Mouse (Mus musculus): Measurements from ENCODE around the gene Ppp1r27. TPM values are rescaled to one million over a fixed set of nuclear protein-coding genes. Genes with fewer than 3 reads are reported as not detected.

Gene Ppp1r27
- polyA plus RNA-seq, 1 experiment from 2014 or later, result not detected

DNA sequence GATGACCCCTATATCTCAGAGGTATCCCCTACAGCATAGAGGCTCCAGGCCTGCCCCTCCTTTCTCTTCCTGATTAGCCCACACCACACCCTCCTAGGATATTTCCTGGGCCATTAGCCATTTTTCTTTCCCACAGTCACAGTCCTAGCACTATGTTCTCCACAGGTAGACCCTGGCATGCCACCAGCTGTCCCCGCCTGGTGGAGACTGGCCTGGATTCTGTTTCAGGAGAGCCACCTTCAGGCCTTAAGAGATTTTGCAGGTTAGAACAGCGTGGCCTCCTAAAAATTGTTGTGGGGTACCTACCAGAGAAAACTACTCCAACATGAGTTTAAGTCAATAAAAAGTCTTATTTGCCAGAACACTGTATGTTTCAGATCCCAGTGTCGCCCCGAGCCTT, 44.0 kb downstream of the Ppp1r27 start:
- Histone ChIP-seq H3K9ac (replicated peaks) (no peak overlapping the region), H3K9me3 (no peaks in the 10 kb centered on the region), H3K36me3 (no peaks in the 10 kb centered on the region), H3K27me3 (no peaks in the 10 kb centered on the region), H3K4me3 (replicated peaks) (no peak overlapping the region), H3K4me2 (replicated peaks) (no peak overlapping the region), H3K4me1 (replicated peaks) (peaks cover 12% of the 10 kb centered on the region; the same call in 1 of the 2 replicates), H3K27ac (no peak overlapping the region)
- no peak for ATAC-seq
- 62% methylated on average over 4 of the region's 4 CpGs for WGBS

- Histone ChIP-seq H3K4me3 (replicated peaks) (no peak overlapping the region), H3K4me2 (replicated peaks) (no peak overlapping the region), H3K27me3 (no peaks in the 10 kb centered on the region), H3K36me3 (no peaks in the 10 kb centered on the region), H3K27ac (no peak overlapping the region), H3K9ac (replicated peaks) (no peak overlapping the region), H3K4me1 (replicated peaks) (peaks cover 7% of the 10 kb centered on the region; the same call in 1 of the 2 replicates), H3K9me3 (no peaks in the 10 kb centered on the region)
- WGBS, result 91% methylated on average over 3 of the region's 3 CpGs
- ATAC-seq, result no peak
Measured at GRCm38 (mm10) chr11:120505661-120506060, 45.3 kb downstream of the Ppp1r27 start.

DNA sequence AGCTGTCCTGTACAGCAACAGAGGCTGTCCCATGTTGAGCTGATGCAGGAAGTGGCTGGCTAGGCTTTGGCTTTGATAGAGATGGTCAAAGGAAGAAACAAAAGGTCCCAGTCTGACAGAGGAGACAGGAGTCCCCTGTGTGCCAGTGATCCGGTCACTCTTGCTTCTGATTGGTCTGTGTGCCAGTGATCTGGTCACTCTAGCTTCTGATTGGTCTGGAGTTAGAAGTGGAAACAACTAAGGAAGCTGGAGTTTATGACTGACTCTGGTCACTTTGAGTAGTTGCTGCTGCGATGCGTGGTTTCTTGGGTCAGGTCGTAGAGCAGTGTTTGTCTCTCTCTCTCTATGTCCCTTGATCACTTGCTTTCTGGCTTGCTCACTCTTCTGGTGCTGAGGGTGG, 49.2 kb downstream of the Ppp1r27 start:
- H3K27me3 ChIP-seq, result no peaks in the 10 kb centered on the region
- no peak overlapping the region for H3K4me3 ChIP-seq (replicated peaks)
- H3K4me1 ChIP-seq (replicated peaks), result no peaks in the 10 kb centered on the region
- H3K4me2 ChIP-seq (replicated peaks), result no peak overlapping the region
- H3K36me3 ChIP-seq, result peaks cover 27% of the 10 kb centered on the region
- no peak for ATAC-seq
- no peak overlapping the region for H3K9ac ChIP-seq (replicated peaks)
- WGBS, result 95% methylated on average over 4 of the region's 4 CpGs
- no peaks in the 10 kb centered on the region for H3K9me3 ChIP-seq
- no peak overlapping the region for H3K27ac ChIP-seq

DNA sequence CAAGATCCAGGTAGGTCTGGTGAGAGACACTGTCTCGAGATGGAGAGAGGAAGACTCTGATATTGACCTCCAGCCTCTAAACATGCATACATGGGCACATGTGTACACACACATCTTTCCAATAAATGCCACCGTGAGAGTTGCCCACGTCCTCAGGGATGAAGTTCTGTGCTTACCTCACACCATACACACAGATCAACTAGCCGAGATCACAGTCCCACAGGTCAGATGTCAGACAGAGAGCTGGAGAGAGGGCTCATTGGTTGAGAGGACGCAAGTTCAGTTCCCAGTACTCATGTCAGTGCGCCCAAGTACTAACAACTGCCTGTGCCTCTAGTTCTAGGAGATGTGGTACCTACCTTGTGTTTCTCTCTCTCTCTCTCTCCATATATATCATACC, 49.9 kb downstream of the Ppp1r27 start:
- Histone ChIP-seq H3K9ac (replicated peaks) (no peak overlapping the region), H3K4me3 (replicated peaks) (no peak overlapping the region), H3K27me3 (no peaks in the 10 kb centered on the region), H3K27ac (no peak overlapping the region), H3K36me3 (peaks cover 33% of the 10 kb centered on the region), H3K4me2 (replicated peaks) (no peak overlapping the region), H3K9me3 (no peaks in the 10 kb centered on the region), H3K4me1 (replicated peaks) (no peaks in the 10 kb centered on the region)
- WGBS, result 72% methylated on average over 6 of the region's 6 CpGs
- no peak for ATAC-seq

GRCm38 (mm10) chr11:120500357-120500756, 50.6 kb downstream of the Ppp1r27 start:
- no peaks in the 10 kb centered on the region for H3K9me3 ChIP-seq
- H3K4me2 ChIP-seq (replicated peaks), result no peak overlapping the region
- peaks cover 40% of the 10 kb centered on the region for H3K36me3 ChIP-seq
- H3K27me3 ChIP-seq, result no peaks in the 10 kb centered on the region
- ATAC-seq, result no peak
- H3K4me3 ChIP-seq (replicated peaks), result no peak overlapping the region
- no peak overlapping the region for H3K9ac ChIP-seq (replicated peaks)
- 36% methylated on average over 3 of the region's 3 CpGs for WGBS
- no peak overlapping the region for H3K27ac ChIP-seq
- H3K4me1 ChIP-seq (replicated peaks), result no peaks in the 10 kb centered on the region

Other genes with a start within 250 kb of the Ppp1r27 start
- gene Actg1, start 202.6 kb downstream of the Ppp1r27 start, polyA plus RNA-seq (2015; fragmentation: Nextera tagmentation; extraction: Ambion mirVana), result 3,928 and 4,113 TPM in 2 replicates
- 1.9 and 2.2 TPM in 2 replicates for gene Fscn2, start 189.6 kb downstream of the Ppp1r27 start, polyA plus RNA-seq (2015; fragmentation: Nextera tagmentation; extraction: Ambion mirVana)
- 80.9 and 81.1 TPM in 2 replicates for gene Faap100, start 172.4 kb downstream of the Ppp1r27 start, polyA plus RNA-seq (2015; fragmentation: Nextera tagmentation; extraction: Ambion mirVana)
- 35.0 and 38.1 TPM in 2 replicates for gene Nploc4, start 113.4 kb downstream of the Ppp1r27 start, polyA plus RNA-seq (2015; fragmentation: Nextera tagmentation; extraction: Ambion mirVana)
- not detected in 2 replicates for gene Tspan10, start 108.5 kb downstream of the Ppp1r27 start, polyA plus RNA-seq (2015; fragmentation: Nextera tagmentation; extraction: Ambion mirVana)
- 0.19 and 0.30 TPM in 2 replicates for gene Pde6g, start 97.6 kb downstream of the Ppp1r27 start, polyA plus RNA-seq (2015; fragmentation: Nextera tagmentation; extraction: Ambion mirVana)
- 10.6 and 12.5 TPM in 2 replicates for gene Oxld1, start 93.1 kb downstream of the Ppp1r27 start, polyA plus RNA-seq (2015; fragmentation: Nextera tagmentation; extraction: Ambion mirVana)
- 26.1 and 28.7 TPM in 2 replicates for gene Ccdc137, start 93.0 kb downstream of the Ppp1r27 start, polyA plus RNA-seq (2015; fragmentation: Nextera tagmentation; extraction: Ambion mirVana)
- 64.7 and 67.8 TPM in 2 replicates for gene Arl16, start 83.5 kb downstream of the Ppp1r27 start, polyA plus RNA-seq (2015; fragmentation: Nextera tagmentation; extraction: Ambion mirVana)
- gene Mrpl12, start 66.5 kb downstream of the Ppp1r27 start, polyA plus RNA-seq (2015; fragmentation: Nextera tagmentation; extraction: Ambion mirVana), result 111 and 113 TPM in 2 replicates
- gene Slc25a10, start 59.3 kb downstream of the Ppp1r27 start, polyA plus RNA-seq (2015; fragmentation: Nextera tagmentation; extraction: Ambion mirVana), result 28.2 and 29.2 TPM in 2 replicates
- 0.20 and 0.32 TPM in 2 replicates for gene Gcgr, start 20.4 kb downstream of the Ppp1r27 start, polyA plus RNA-seq (2015; fragmentation: Nextera tagmentation; extraction: Ambion mirVana)
- 240 and 242 TPM in 2 replicates for gene Mcrip1, start 1.4 kb downstream of the Ppp1r27 start, polyA plus RNA-seq (2015; fragmentation: Nextera tagmentation; extraction: Ambion mirVana)
- gene P4hb, start 22.1 kb upstream of the Ppp1r27 start, polyA plus RNA-seq (2015; fragmentation: Nextera tagmentation; extraction: Ambion mirVana), result 279 and 297 TPM in 2 replicates
- 452 and 461 TPM in 2 replicates for gene Arhgdia, start 30.5 kb upstream of the Ppp1r27 start, polyA plus RNA-seq (2015; fragmentation: Nextera tagmentation; extraction: Ambion mirVana)
- 303 and 358 TPM in 2 replicates for gene Alyref, start 47.2 kb upstream of the Ppp1r27 start, polyA plus RNA-seq (2015; fragmentation: Nextera tagmentation; extraction: Ambion mirVana)
- gene Anapc11, start 47.3 kb upstream of the Ppp1r27 start, polyA plus RNA-seq (2015; fragmentation: Nextera tagmentation; extraction: Ambion mirVana), result 180 and 183 TPM in 2 replicates
- gene Npb, start 57.3 kb upstream of the Ppp1r27 start, polyA plus RNA-seq (2015; fragmentation: Nextera tagmentation; extraction: Ambion mirVana), result 0.54 and 0.95 TPM in 2 replicates
- 167 TPM in 2 replicates for gene Pcyt2, start 66.8 kb upstream of the Ppp1r27 start, polyA plus RNA-seq (2015; fragmentation: Nextera tagmentation; extraction: Ambion mirVana)
- gene Sirt7, start 74.1 kb upstream of the Ppp1r27 start, polyA plus RNA-seq (2015; fragmentation: Nextera tagmentation; extraction: Ambion mirVana), result 42.7 and 51.3 TPM in 2 replicates
- 24.4 and 31.2 TPM in 2 replicates for gene Mafg, start 82.5 kb upstream of the Ppp1r27 start, polyA plus RNA-seq (2015; fragmentation: Nextera tagmentation; extraction: Ambion mirVana)
- gene Pycr1, start 92.6 kb upstream of the Ppp1r27 start, polyA plus RNA-seq (2015; fragmentation: Nextera tagmentation; extraction: Ambion mirVana), result 23.2 and 25.0 TPM in 2 replicates
- gene Myadml2, start 97.0 kb upstream of the Ppp1r27 start, polyA plus RNA-seq (2015; fragmentation: Nextera tagmentation; extraction: Ambion mirVana), result 0.78 and 0.84 TPM in 2 replicates
- 0.46 and 0.65 TPM in 2 replicates for gene Notum, start 110.0 kb upstream of the Ppp1r27 start, polyA plus RNA-seq (2015; fragmentation: Nextera tagmentation; extraction: Ambion mirVana)
- gene Aspscr1, start 121.8 kb upstream of the Ppp1r27 start, polyA plus RNA-seq (2015; fragmentation: Nextera tagmentation; extraction: Ambion mirVana), result 149 and 154 TPM in 2 replicates
- gene Cenpx, start 162.6 kb upstream of the Ppp1r27 start, polyA plus RNA-seq (2015; fragmentation: Nextera tagmentation; extraction: Ambion mirVana), result 99.9 and 112 TPM in 2 replicates
- gene Lrrc45, start 162.8 kb upstream of the Ppp1r27 start, polyA plus RNA-seq (2015; fragmentation: Nextera tagmentation; extraction: Ambion mirVana), result 60.6 and 71.8 TPM in 2 replicates
- 206 and 218 TPM in 2 replicates for gene Rac3, start 170.3 kb upstream of the Ppp1r27 start, polyA plus RNA-seq (2015; fragmentation: Nextera tagmentation; extraction: Ambion mirVana)
- gene Dcxr, start 176.1 kb upstream of the Ppp1r27 start, polyA plus RNA-seq (2015; fragmentation: Nextera tagmentation; extraction: Ambion mirVana), result 6.5 and 7.3 TPM in 2 replicates
- gene Cbr2, start 181.0 kb upstream of the Ppp1r27 start, polyA plus RNA-seq (2015; fragmentation: Nextera tagmentation; extraction: Ambion mirVana), result 0.32 and 0.38 TPM in 2 replicates
- gene Hmga1b, start 211.7 kb upstream of the Ppp1r27 start, polyA plus RNA-seq (2015; fragmentation: Nextera tagmentation; extraction: Ambion mirVana), result 2.7 and 3.1 TPM in 2 replicates
- 84.6 TPM in 2 replicates for gene Rfng, start 233.1 kb upstream of the Ppp1r27 start, polyA plus RNA-seq (2015; fragmentation: Nextera tagmentation; extraction: Ambion mirVana)
- 268 and 273 TPM in 2 replicates for gene Gps1, start 233.1 kb upstream of the Ppp1r27 start, polyA plus RNA-seq (2015; fragmentation: Nextera tagmentation; extraction: Ambion mirVana)
- 51.4 and 55.7 TPM in 2 replicates for gene Dus1l, start 245.3 kb upstream of the Ppp1r27 start, polyA plus RNA-seq (2015; fragmentation: Nextera tagmentation; extraction: Ambion mirVana)

All from midbrain, embryonic 13.5 days (tissue).